Mouse (Mus musculus): Measurements from ENCODE around the gene Trim63. TPM values are rescaled to one million over a fixed set of nuclear protein-coding genes. Genes with fewer than 3 reads are reported as not detected.

The Trim63 gene
- polyA plus RNA-seq, 1 experiment from 2014 or later, result 0.11 TPM

GRCm38 (mm10) chr4:134348545-134348944 is 33.6 kb downstream of the Trim63 start:
- Histone ChIP-seq H3K4me3 (replicated peaks) (no peak overlapping the region), H3K4me2 (replicated peaks) (no peak overlapping the region), H3K4me1 (replicated peaks) (peaks cover 14% of the 10 kb centered on the region), H3K27me3 (peaks cover 23% of the 10 kb centered on the region), H3K9me3 (no peaks in the 10 kb centered on the region), H3K36me3 (no peaks in the 10 kb centered on the region), H3K27ac (no peak overlapping the region), H3K9ac (replicated peaks) (no peak overlapping the region)
- no peak for ATAC-seq
- WGBS, result 88% methylated on average over 5 of the region's 5 CpGs

- WGBS, result 84% methylated on average over 7 of the region's 7 CpGs
- Histone ChIP-seq H3K27me3 (peaks cover 11% of the 10 kb centered on the region), H3K9ac (replicated peaks) (no peak overlapping the region), H3K36me3 (no peaks in the 10 kb centered on the region), H3K4me2 (replicated peaks) (no peak overlapping the region), H3K27ac (no peak overlapping the region), H3K4me3 (replicated peaks) (no peak overlapping the region), H3K9me3 (no peaks in the 10 kb centered on the region), H3K4me1 (replicated peaks) (peaks cover 13% of the 10 kb centered on the region)
- ATAC-seq, result no peak
These were observed 34.9 kb downstream of the Trim63 start for GRCm38 (mm10) chr4:134349829-134350228.

- Histone ChIP-seq H3K4me2 (replicated peaks) (no peak overlapping the region), H3K36me3 (no peaks in the 10 kb centered on the region), H3K4me1 (replicated peaks) (peaks cover 13% of the 10 kb centered on the region), H3K27me3 (peaks cover 3% of the 10 kb centered on the region), H3K9ac (replicated peaks) (no peak overlapping the region), H3K4me3 (replicated peaks) (no peak overlapping the region), H3K9me3 (no peaks in the 10 kb centered on the region), H3K27ac (no peak overlapping the region)
- ATAC-seq, result no peak
- 89% methylated on average over 6 of the region's 6 CpGs for WGBS
These were observed 35.7 kb downstream of the Trim63 start for GRCm38 (mm10) chr4:134350641-134351040.

GRCm38 (mm10) chr4:134351329-134352260 is 36.7 kb downstream of the Trim63 start:
- WGBS, result 48% methylated on average over 18 of the region's 18 CpGs
- ATAC-seq, result no peak
- H3K9ac ChIP-seq (replicated peaks), result no peak overlapping the region
- H3K4me2 ChIP-seq (replicated peaks), result no peak overlapping the region
- H3K27me3 ChIP-seq, result no peaks in the 10 kb centered on the region
- H3K9me3 ChIP-seq, result no peaks in the 10 kb centered on the region
- H3K36me3 ChIP-seq, result no peaks in the 10 kb centered on the region
- no peak overlapping the region for H3K4me3 ChIP-seq (replicated peaks)
- H3K4me1 ChIP-seq (replicated peaks), result peaks cover 13% of the 10 kb centered on the region
- H3K27ac ChIP-seq, result no peak overlapping the region

- no peak overlapping the region for H3K9ac ChIP-seq (replicated peaks)
These were observed 37.4 kb downstream of the Trim63 start for GRCm38 (mm10) chr4:134352261-134352707.

GRCm38 (mm10) chr4:134352929-134353328 is 38.0 kb downstream of the Trim63 start:
- no peaks in the 10 kb centered on the region for H3K36me3 ChIP-seq
- H3K4me1 ChIP-seq (replicated peaks), result peaks cover 24% of the 10 kb centered on the region
- no peak overlapping the region for H3K27ac ChIP-seq
- peaks cover 2% of the 10 kb centered on the region for H3K27me3 ChIP-seq
- H3K9me3 ChIP-seq, result no peaks in the 10 kb centered on the region
- no peak for ATAC-seq
- H3K4me3 ChIP-seq (replicated peaks), result no peak overlapping the region
- no peak overlapping the region for H3K9ac ChIP-seq (replicated peaks)
- no peak overlapping the region for H3K4me2 ChIP-seq (replicated peaks)
- 81% methylated on average over 7 of the region's 7 CpGs for WGBS

More at GRCm38 (mm10) chr4:134352261-134352707, 37.4 kb downstream of the Trim63 start:
- no peak for ATAC-seq
- Histone ChIP-seq H3K9me3 (no peaks in the 10 kb centered on the region), H3K4me3 (replicated peaks) (no peak overlapping the region), H3K36me3 (no peaks in the 10 kb centered on the region), H3K4me2 (replicated peaks) (no peak overlapping the region), H3K27ac (no peak overlapping the region), H3K4me1 (replicated peaks) (peaks cover 17% of the 10 kb centered on the region), H3K27me3 (no peaks in the 10 kb centered on the region)
- 67% methylated on average over 12 of the region's 12 CpGs for WGBS

- 67% methylated on average over 5 of the region's 5 CpGs for WGBS
- no peak for ATAC-seq
- H3K27ac ChIP-seq, result no peak overlapping the region
- no peak overlapping the region for H3K4me2 ChIP-seq (replicated peaks)
- H3K9me3 ChIP-seq, result no peaks in the 10 kb centered on the region
- peaks cover 10% of the 10 kb centered on the region for H3K27me3 ChIP-seq
- H3K9ac ChIP-seq (replicated peaks), result no peak overlapping the region
- H3K36me3 ChIP-seq, result no peaks in the 10 kb centered on the region
- H3K4me3 ChIP-seq (replicated peaks), result no peak overlapping the region
- H3K4me1 ChIP-seq (replicated peaks), result peaks cover 24% of the 10 kb centered on the region
These were observed 38.8 kb downstream of the Trim63 start for GRCm38 (mm10) chr4:134353527-134354409.

GRCm38 (mm10) chr4:134355841-134356452 is 41.0 kb downstream of the Trim63 start:
- Histone ChIP-seq H3K27me3 (peaks cover 19% of the 10 kb centered on the region), H3K4me3 (replicated peaks) (no peak overlapping the region), H3K27ac (no peak overlapping the region), H3K9ac (replicated peaks) (no peak overlapping the region), H3K36me3 (no peaks in the 10 kb centered on the region), H3K4me2 (replicated peaks) (no peak overlapping the region), H3K9me3 (no peaks in the 10 kb centered on the region), H3K4me1 (replicated peaks) (peaks cover 24% of the 10 kb centered on the region)
- 61% methylated on average over 16 of the region's 16 CpGs for WGBS
- ATAC-seq, result 0 out of 2 replicates have a peak, but pooled peaks have one; percentile 16

GRCm38 (mm10) chr4:134356591-134357460 is 41.9 kb downstream of the Trim63 start:
- 17% methylated on average over 22 of the region's 22 CpGs for WGBS
- H3K4me3 ChIP-seq (replicated peaks), result peak overlapping the region; percentile 25
- peaks cover 18% of the 10 kb centered on the region for H3K4me1 ChIP-seq (replicated peaks)
- peak overlapping the region; percentile 61 for H3K9ac ChIP-seq (replicated peaks)
- peaks cover 19% of the 10 kb centered on the region for H3K27me3 ChIP-seq
- no peaks in the 10 kb centered on the region for H3K9me3 ChIP-seq
- H3K4me2 ChIP-seq (replicated peaks), result peak overlapping the region; percentile 50
- H3K36me3 ChIP-seq, result no peaks in the 10 kb centered on the region
- peak; percentile 51 for ATAC-seq
- H3K27ac ChIP-seq, result no peak overlapping the region

- Histone ChIP-seq H3K27ac (no peak overlapping the region), H3K4me1 (replicated peaks) (peaks cover 12% of the 10 kb centered on the region), H3K9me3 (no peaks in the 10 kb centered on the region), H3K9ac (replicated peaks) (peak overlapping the region; percentile 61), H3K4me3 (replicated peaks) (peak overlapping the region; percentile 25), H3K36me3 (no peaks in the 10 kb centered on the region), H3K27me3 (peaks cover 19% of the 10 kb centered on the region), H3K4me2 (replicated peaks) (peak overlapping the region; percentile 50)
- peak; percentile 43 for ATAC-seq
- WGBS, result 34% methylated on average over 17 of the region's 17 CpGs
These were observed 42.5 kb downstream of the Trim63 start for GRCm38 (mm10) chr4:134357461-134357771.

GRCm38 (mm10) chr4:134359649-134360048 is 44.7 kb downstream of the Trim63 start:
- no peaks in the 10 kb centered on the region for H3K36me3 ChIP-seq
- H3K27me3 ChIP-seq, result peaks cover 19% of the 10 kb centered on the region
- H3K9ac ChIP-seq (replicated peaks), result no peak overlapping the region
- no peak overlapping the region for H3K4me3 ChIP-seq (replicated peaks)
- no peak for ATAC-seq
- H3K4me1 ChIP-seq (replicated peaks), result peaks cover 13% of the 10 kb centered on the region
- WGBS, result 91% methylated on average over 6 of the region's 6 CpGs
- H3K4me2 ChIP-seq (replicated peaks), result no peak overlapping the region
- H3K9me3 ChIP-seq, result no peaks in the 10 kb centered on the region
- H3K27ac ChIP-seq, result no peak overlapping the region

All from midbrain, embryonic 13.5 days (tissue).